Mouse (Mus musculus): Measurements from ENCODE around the gene Jtb. TPM values are rescaled to one million over a fixed set of nuclear protein-coding genes. Genes with fewer than 3 reads are reported as not detected.

The Jtb gene
- 85.9 and 90.3 TPM in 2 replicates for polyA plus RNA-seq (2015; fragmentation: Nextera tagmentation; extraction: Ambion mirVana)

DNA sequence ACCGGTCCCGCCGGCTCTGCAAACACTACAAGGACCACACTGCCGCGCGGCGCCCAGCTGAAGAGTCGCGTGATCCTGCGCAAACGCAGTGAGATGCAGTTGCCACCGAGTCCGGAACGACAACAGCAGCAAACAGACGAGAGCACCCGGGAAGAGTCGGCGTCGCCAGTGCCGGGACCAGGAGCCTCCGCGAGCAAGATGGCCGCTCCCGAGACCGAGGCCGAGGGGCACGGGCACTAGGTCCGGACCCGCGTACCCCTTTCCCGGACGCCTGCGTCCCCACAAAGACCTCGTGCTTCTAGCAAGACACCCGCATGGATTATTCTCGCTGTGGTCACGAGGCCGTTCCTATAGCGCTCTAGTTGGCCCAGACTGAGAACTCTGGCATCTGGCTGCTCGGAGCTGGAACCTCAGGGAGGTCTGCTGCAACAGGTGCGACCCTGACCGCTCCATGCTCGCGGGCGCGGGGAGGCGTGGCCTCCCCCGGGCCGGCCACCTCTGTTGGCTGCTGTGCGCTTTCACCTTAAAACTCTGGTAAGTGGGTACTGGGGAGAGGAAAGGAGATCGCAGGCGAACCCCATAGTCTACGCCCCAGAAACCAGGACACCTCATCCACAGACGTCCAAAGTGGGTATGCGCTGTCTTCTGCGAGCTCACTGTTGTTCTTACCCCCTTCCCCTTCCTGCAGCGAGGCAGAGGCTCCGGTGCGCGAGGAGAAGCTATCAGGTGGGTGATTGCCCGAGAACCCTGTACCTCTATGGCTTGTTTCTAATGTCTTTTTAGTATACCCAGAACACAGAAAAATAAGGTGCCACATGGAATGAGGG, at the start of gene Jtb:
Gene Jtb (plus strand): TSS at position 91 of the 827 bp plus-strand sequence.
- peak within 1 kb of the TSS; percentile 86 for H3K4me3 ChIP-seq
- under 1% methylated on average over 61 of the region's 61 CpGs for WGBS
- no peaks in the 10 kb centered on the region for H3K27me3 ChIP-seq
- H3K4me1 ChIP-seq (replicated peaks), result peaks cover 17% of the 10 kb centered on the region
- ATAC-seq (ENCODE audit: low read depth), result peak; percentile 97
- H3K9ac ChIP-seq, result peak within 1 kb of the TSS; percentile 84
- peak within 1 kb of the TSS; percentile 90 for H3K27ac ChIP-seq (replicated peaks)
- peak within 1 kb of the TSS; percentile 82 for H3K4me2 ChIP-seq
- peaks cover 30% of the 10 kb centered on the region for H3K36me3 ChIP-seq
- H3K9me3 ChIP-seq, result no peaks in the 10 kb centered on the region

DNA sequence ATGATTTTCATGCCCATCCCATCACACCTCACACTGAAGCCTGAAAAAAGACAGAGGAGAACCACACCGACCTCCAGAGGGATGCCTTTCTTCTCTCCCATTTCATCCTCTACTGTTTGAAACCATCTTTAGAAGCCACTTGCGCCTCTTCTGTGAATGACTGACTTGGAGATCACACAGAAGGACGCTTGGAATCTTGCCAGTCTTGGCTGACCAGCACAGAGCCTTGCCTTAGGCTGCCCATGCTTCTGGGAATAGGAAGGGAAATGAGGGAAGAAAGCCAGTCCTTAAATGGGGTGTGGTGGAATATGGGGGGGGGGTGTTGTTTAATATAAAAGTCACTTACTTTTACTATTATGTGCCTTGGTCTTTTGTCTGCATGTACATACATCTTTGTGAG, 47.8 kb upstream of the Jtb start:
- no peak for ATAC-seq (ENCODE audit: low read depth)
- Histone ChIP-seq H3K36me3 (no peaks in the 10 kb centered on the region), H3K4me2 (no peak overlapping the region), H3K9me3 (no peaks in the 10 kb centered on the region), H3K27ac (replicated peaks) (no peak overlapping the region), H3K27me3 (no peaks in the 10 kb centered on the region), H3K9ac (no peak overlapping the region), H3K4me3 (no peak overlapping the region), H3K4me1 (replicated peaks) (no peaks in the 10 kb centered on the region)
- 74% methylated on average over 3 of the region's 3 CpGs for WGBS

DNA sequence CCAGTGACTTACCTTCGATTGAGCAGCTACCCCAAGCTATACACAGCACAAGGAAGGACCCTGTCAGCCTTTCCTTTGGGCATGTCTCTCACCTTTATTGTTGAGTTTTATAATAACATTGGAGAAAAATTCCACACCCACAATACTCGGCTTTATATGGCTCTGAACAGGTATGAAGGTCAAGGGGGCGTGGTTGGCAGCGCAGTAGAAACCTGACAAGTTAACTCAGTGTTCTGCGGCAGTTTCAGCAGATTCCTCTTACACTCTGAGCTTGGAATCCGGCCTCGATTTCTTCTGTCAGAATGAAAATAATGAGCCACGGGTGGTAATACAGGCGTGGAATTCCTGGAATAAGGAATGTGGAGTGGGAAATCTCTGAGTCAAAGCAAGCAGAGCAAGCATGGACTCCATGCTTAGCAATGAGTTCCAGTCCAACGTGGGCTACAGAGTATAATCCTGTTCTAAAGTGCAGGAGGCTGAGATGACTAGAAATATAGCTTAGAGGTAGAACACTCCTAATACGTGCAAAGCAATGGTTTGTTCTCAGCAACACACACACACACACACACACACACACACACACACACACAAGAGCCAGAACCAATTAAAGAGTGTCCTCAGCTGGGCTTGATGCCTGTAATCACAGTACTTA, 40.4 kb upstream of the Jtb start:
- ATAC-seq (ENCODE audit: low read depth), result no peak
- Histone ChIP-seq H3K27me3 (no peaks in the 10 kb centered on the region), H3K9ac (no peak overlapping the region), H3K4me3 (no peak overlapping the region), H3K36me3 (no peaks in the 10 kb centered on the region), H3K27ac (replicated peaks) (no peak overlapping the region), H3K4me1 (replicated peaks) (no peaks in the 10 kb centered on the region), H3K4me2 (no peak overlapping the region), H3K9me3 (no peaks in the 10 kb centered on the region)
- 83% methylated on average over 11 of the region's 11 CpGs for WGBS

DNA sequence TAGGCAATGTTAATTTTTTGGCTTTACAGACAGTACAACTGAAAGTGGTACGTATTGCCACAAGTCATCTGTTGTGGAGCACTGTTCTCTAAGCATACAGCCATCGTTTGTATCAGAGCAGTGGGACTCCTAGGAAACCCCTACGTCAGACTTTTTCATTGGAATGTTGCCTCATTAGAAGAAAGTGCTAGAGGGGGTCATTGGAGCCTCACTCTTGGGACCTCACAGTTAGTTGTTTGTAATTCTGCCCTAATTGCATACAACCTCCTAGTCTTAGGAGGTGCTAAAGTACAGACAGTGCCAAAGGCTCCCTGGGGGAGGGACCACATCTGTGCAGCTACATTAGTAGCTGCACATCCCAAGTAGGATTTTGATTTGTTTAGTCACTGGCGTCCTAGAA, 36.6 kb upstream of the Jtb start:
- no peaks in the 10 kb centered on the region for H3K27me3 ChIP-seq
- no peak overlapping the region for H3K9ac ChIP-seq
- no peak overlapping the region for H3K4me3 ChIP-seq
- ATAC-seq (ENCODE audit: low read depth), result no peak
- H3K27ac ChIP-seq (replicated peaks), result no peak overlapping the region
- 46% methylated on average over 4 of the region's 4 CpGs for WGBS
- no peak overlapping the region for H3K4me2 ChIP-seq
- H3K36me3 ChIP-seq, result no peaks in the 10 kb centered on the region
- no peaks in the 10 kb centered on the region for H3K4me1 ChIP-seq (replicated peaks)
- no peaks in the 10 kb centered on the region for H3K9me3 ChIP-seq

DNA sequence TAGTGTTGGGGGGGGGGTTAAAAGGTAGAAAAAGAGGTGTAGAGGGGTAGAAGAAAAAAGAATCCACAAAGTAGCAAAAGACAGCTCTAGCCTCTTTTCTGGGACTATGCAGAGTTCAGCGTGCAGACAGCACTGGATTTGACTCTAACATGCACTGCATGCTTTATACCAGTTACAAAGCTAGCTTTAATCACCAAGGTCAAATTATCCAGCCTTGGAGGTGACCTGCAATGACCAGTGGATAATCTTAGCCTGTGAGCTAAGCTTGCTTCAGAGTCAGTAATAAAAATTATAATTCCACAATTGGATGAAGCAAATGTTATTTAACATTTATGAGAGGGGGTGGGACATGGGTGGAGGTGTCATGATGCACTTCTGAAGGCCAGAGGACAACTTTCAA, 35.8 kb upstream of the Jtb start:
- ATAC-seq (ENCODE audit: low read depth), result no peak
- no peaks in the 10 kb centered on the region for H3K4me1 ChIP-seq (replicated peaks)
- H3K27me3 ChIP-seq, result no peaks in the 10 kb centered on the region
- WGBS, result 79% methylated on average over 1 of the region's 1 CpGs
- H3K9me3 ChIP-seq, result no peaks in the 10 kb centered on the region
- no peak overlapping the region for H3K4me3 ChIP-seq
- no peak overlapping the region for H3K9ac ChIP-seq
- H3K4me2 ChIP-seq, result no peak overlapping the region
- no peaks in the 10 kb centered on the region for H3K36me3 ChIP-seq
- no peak overlapping the region for H3K27ac ChIP-seq (replicated peaks)

DNA sequence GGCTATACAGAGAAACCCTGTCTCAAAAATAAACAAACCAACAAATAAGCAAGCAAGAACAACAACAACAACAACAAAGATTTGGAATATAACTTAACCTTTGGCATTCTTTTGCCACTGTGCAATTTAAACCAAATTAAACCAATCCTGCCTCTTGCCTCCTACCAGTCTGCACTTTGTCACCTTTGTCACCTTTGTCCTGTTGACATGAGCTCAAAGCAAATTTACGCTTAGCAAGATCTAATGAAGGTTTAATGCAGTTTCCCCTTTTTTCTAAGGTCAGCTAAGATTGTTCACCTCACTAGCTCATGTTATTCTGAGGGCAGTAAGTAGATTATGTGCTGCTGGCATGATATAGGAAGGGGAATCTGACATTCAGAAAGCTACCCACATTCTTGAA, 33.8 kb upstream of the Jtb start:
- no peak for ATAC-seq (ENCODE audit: low read depth)
- Histone ChIP-seq H3K27me3 (no peaks in the 10 kb centered on the region), H3K36me3 (no peaks in the 10 kb centered on the region), H3K4me1 (replicated peaks) (no peaks in the 10 kb centered on the region), H3K4me3 (no peak overlapping the region), H3K27ac (replicated peaks) (no peak overlapping the region), H3K9ac (no peak overlapping the region), H3K4me2 (no peak overlapping the region), H3K9me3 (no peaks in the 10 kb centered on the region)
- WGBS, result 95% methylated on average over 1 of the region's 1 CpGs

DNA sequence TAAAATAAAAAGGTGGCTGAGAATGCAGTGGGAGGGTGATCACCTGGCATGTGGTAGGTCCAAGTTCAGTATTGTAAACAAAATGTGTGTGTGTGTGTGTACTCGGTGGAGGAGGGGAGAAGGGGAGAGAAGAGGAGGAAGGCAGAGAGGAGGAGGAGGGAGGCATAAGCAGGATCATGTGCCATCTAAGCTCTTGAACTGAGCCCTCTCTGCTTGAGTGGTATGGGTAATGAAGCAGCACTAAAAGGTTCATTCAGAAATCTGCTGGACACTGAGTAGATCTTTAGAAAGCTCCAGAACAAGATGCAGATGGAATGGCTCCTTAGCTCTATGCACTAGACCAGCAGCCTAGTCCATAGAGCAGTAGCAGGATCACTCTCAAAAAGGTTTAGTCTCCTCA, 28.5 kb upstream of the Jtb start:
- no peaks in the 10 kb centered on the region for H3K9me3 ChIP-seq
- H3K4me2 ChIP-seq, result no peak overlapping the region
- peaks cover 9% of the 10 kb centered on the region for H3K36me3 ChIP-seq
- no peak overlapping the region for H3K27ac ChIP-seq (replicated peaks)
- ATAC-seq (ENCODE audit: low read depth), result no peak
- H3K4me3 ChIP-seq, result no peak overlapping the region
- H3K9ac ChIP-seq, result no peak overlapping the region
- no peaks in the 10 kb centered on the region for H3K4me1 ChIP-seq (replicated peaks)
- 72% methylated on average over 1 of the region's 1 CpGs for WGBS
- no peaks in the 10 kb centered on the region for H3K27me3 ChIP-seq

DNA sequence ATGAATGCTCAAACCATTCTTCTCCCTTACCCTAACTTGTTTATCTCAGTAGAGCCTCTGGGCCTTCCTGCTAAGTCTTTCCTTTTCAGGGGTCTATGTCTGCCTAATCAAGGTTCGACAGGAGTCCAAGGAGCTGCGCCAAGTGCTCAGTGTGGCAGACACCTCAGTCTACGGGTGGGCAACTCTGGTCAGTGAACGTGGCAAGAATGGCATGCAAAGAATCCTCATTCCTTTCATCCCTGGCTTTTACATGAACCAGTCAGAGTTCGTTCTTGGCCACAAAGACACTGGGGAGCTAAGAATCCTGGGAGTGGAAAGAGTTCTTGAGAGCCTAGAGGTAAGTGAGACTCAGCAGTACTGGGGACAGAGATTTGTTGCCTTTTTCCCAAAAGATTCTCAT, 27.8 kb upstream of the Jtb start:
- 83% methylated on average over 5 of the region's 5 CpGs for WGBS
- no peak for ATAC-seq (ENCODE audit: low read depth)
- no peaks in the 10 kb centered on the region for H3K27me3 ChIP-seq
- H3K9ac ChIP-seq, result no peak overlapping the region
- H3K4me2 ChIP-seq, result no peak overlapping the region
- H3K9me3 ChIP-seq, result no peaks in the 10 kb centered on the region
- H3K27ac ChIP-seq (replicated peaks), result no peak overlapping the region
- H3K36me3 ChIP-seq, result peaks cover 17% of the 10 kb centered on the region
- H3K4me3 ChIP-seq, result no peak overlapping the region
- H3K4me1 ChIP-seq (replicated peaks), result no peaks in the 10 kb centered on the region

DNA sequence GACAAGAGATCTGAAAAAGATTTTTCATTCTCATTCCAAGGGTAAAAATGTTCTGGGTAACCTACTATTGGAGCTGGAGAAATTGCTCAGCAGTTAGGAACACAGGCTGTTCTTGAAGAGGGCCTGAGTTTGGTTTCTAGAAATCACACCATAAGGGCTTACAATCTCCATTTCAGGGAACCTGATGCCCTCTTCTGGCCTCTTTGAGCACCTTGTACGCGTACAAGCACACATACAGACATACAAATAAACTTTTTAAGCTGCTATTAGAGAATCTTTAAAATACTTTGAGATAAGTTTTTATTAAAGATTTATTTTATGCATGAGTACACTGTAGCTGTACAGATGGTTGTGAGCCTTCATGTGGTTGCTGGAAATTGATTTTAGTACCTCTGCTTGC, 26.8 kb upstream of the Jtb start:
- H3K4me1 ChIP-seq (replicated peaks), result no peaks in the 10 kb centered on the region
- 95% methylated on average over 2 of the region's 2 CpGs for WGBS

DNA sequence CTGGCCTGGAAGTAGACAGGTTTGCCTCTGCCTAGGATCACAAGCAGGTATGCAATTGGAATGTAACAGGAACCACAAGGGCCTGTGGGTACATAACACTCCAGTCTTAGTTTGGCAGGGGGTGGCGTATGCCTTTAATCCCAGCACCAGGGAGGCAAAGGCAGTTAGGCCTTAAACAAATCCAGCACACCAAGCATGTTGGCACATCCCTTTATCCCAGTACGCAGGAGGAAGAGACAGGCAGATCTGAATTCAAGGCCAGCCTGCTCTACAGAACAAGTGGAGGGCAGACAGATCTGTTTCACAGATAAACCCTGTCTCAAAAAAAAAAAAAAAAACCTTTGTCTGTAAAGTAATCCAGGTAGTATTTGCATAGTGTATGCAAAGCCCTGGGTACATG, 22.7 kb upstream of the Jtb start:
- ATAC-seq (ENCODE audit: low read depth), result no peak
- peaks cover 58% of the 10 kb centered on the region for H3K36me3 ChIP-seq
- WGBS, result 91% methylated on average over 2 of the region's 2 CpGs

More for the DNA sequence above, 26.8 kb upstream of the Jtb start:
- Histone ChIP-seq H3K27me3 (no peaks in the 10 kb centered on the region), H3K36me3 (peaks cover 26% of the 10 kb centered on the region), H3K9me3 (no peaks in the 10 kb centered on the region), H3K9ac (no peak overlapping the region), H3K4me3 (no peak overlapping the region), H3K4me2 (no peak overlapping the region), H3K27ac (replicated peaks) (no peak overlapping the region)
- ATAC-seq (ENCODE audit: low read depth), result no peak

DNA sequence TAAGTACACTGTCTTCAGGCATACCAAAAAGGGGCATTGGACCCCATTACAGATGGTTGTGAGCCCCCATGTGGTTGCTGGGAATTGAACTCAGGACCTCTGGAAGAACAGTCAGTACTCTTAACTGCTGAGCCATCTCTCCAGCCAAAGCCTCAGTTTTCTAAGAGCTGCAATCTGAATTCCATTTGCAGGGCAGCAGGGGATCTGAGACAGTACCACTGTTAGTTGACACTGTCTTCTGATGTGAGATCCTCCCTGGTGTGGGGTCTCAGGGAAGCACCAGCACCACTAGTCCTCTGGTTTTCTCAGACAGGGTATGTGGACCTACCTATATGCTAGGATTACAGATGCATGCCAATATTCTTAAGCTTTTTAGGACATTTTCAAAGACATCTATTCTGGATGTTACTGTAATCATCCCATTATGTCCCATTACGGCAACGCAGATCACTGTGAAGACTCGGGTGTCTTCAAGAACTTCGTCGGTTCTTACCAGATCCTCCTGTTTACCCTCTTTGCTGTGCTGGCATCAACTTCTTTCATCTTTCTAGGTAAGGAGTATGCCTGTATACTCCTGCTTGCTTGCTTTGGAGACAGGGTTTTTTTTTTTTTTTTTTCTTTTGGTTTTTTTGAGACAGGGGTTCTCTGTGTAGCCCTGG, 21.4 kb upstream of the Jtb start:
- ATAC-seq (ENCODE audit: low read depth), result no peak
- Histone ChIP-seq H3K36me3 (peaks cover 58% of the 10 kb centered on the region), H3K4me3 (no peak overlapping the region), H3K4me2 (no peak overlapping the region), H3K4me1 (replicated peaks) (peaks cover 32% of the 10 kb centered on the region), H3K9me3 (no peaks in the 10 kb centered on the region), H3K27me3 (no peaks in the 10 kb centered on the region), H3K9ac (no peak overlapping the region), H3K27ac (replicated peaks) (no peak overlapping the region)
- WGBS, result 92% methylated on average over 5 of the region's 5 CpGs

More for the DNA sequence above, 22.7 kb upstream of the Jtb start:
- H3K27ac ChIP-seq (replicated peaks), result no peak overlapping the region
- H3K4me1 ChIP-seq (replicated peaks), result peaks cover 24% of the 10 kb centered on the region
- H3K27me3 ChIP-seq, result no peaks in the 10 kb centered on the region
- no peak overlapping the region for H3K4me3 ChIP-seq
- H3K9ac ChIP-seq, result no peak overlapping the region
- H3K9me3 ChIP-seq, result no peaks in the 10 kb centered on the region
- no peak overlapping the region for H3K4me2 ChIP-seq
